Mouse (Mus musculus): ENCODE measurements around the gene Ablim1.

Gene Ablim1

DNA sequence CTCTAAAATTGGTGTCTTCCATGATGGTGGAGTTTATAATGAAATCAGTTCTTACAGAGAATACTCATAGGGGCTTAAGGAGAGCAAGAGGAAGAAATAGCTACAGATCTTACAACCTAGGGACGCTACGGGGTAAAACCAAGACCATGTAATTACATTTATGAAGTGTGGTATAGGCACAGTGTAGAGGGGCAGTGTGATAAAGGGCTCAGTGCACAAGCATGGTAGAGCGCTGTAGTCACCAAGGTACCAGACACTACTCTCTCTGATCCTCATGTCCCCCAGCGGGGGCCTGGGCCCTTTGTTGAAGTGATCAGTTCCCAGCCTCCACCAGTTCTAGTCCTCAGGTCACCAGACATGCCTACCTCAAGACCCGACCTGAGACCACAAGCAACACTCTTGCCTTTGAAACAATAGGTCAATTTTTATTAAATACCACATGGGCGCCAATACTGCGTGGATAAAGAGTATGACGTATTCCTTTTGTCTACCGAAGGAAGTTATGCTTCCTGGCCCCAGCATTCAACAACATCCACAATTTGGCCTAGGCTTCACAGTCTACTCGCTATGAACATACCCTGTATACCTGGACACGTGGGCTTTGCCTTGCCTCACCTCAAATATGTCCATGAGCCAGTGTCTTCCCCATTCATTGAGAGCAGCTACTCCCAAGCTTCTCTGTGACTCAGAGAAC lies 213.8 kb downstream of the Ablim1 start:
- DNase-seq (ENCODE audit: low spot score), result no peak

DNA sequence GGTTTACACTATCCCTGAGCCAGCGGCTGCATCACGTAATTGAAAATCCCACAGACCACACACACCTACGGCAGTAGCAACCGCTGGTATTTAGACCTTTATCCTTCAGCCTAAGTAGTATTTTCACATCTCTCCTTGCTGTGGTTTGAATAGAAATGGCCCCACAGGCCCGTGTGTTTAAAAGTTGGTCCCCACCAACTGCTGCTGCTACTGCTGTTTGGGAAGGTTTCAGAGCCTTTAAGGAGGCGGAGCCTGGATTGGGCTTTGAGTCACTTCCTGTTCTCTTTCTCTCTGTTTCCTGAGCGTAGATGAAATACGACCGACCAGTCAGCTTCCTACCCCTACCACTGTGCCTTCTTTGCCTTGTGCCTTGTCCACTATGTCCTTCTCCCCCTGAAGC lies 214.7 kb downstream of the Ablim1 start:
- no peak for DNase-seq (ENCODE audit: low spot score)

DNA sequence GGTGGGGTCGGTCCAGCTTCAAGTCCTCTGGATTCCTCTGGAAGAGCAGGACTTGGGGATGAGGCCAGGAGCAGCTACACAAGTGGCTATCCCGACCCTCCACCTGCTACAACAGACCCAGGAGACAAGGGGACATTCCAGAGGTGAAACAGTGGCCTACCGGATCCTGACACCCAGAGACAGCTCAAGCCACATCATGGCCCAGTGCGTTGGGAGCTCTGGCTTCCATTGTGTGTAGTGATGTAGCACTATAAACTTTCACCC lies 215.7 kb downstream of the Ablim1 start:
- no peak for DNase-seq (ENCODE audit: low spot score)

DNA sequence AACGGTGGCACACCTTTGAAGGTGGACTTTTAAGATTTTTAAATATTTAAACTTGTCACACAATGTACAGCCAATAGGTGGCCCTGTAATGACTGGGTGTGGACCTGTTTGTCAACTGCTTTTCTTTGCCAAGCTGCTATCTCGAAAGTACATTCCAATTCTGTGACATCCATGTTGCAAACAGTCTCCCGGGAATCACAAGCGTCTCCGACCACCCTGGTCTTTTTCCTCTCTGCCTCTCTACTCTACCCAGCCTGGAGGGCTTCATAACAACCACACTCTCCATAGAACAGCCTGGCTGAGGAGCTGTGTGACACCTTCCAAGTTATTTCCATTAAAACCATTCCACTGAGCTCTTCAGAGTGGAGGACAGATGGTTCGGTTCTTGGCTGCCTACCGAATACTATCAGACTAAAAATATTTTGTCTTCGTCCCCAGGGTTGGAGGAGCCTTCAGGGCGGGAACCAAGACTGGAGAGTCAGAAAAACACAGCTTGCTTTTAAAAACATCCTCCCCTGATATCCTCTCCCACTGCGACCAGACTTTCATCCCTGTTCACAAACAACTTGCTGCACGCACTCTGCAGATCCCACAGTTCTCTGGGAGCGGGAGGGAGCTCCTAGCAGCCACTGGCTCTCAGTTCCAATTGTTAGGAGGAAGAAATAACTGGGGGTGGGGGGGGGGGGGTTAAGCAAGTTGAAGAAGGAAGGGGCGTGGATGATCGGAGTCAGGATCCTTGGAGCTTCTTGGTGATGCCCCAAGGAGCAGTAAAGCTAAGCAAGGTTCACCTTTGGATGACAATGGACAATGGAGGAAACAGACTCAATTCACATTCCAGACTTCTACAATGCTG lies 216.3 kb downstream of the Ablim1 start:
- no peak for DNase-seq (ENCODE audit: low spot score)

DNA sequence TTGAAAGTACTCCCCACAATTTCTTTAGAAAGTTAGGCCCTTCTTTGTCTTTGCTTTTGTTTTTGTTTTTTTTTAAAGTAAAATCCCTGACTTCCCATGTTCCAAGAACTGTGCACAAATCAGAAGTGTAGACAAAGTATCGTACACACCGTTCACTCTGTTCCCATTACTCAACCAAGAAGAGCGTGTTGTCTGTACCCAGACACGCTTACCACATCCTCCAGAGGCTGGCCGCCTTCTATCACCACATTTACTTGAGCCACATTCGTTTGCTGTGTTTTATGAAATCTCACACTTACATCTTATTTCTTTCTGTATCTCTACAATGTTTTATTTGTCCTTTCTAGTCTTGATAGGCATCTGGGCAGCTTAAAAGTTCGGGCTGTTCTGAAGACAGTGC lies 219.4 kb downstream of the Ablim1 start:
- no peak for DNase-seq (ENCODE audit: low spot score)

DNA sequence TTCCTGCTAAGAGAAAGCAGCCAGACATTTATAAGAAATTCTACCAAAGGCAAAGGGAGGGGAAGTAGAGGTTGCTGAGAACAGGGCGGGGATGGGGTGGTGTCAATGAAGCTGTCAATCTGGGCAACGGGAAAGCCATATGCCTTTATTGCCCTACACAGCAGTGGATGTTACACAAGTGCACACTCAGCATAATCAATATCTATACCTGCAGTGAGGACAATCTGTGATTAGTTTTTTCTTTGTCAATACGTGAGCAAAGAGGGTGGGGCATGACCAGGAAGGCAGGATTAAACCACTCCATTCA lies 221.1 kb downstream of the Ablim1 start:
- DNase-seq (ENCODE audit: low spot score), result no peak

DNA sequence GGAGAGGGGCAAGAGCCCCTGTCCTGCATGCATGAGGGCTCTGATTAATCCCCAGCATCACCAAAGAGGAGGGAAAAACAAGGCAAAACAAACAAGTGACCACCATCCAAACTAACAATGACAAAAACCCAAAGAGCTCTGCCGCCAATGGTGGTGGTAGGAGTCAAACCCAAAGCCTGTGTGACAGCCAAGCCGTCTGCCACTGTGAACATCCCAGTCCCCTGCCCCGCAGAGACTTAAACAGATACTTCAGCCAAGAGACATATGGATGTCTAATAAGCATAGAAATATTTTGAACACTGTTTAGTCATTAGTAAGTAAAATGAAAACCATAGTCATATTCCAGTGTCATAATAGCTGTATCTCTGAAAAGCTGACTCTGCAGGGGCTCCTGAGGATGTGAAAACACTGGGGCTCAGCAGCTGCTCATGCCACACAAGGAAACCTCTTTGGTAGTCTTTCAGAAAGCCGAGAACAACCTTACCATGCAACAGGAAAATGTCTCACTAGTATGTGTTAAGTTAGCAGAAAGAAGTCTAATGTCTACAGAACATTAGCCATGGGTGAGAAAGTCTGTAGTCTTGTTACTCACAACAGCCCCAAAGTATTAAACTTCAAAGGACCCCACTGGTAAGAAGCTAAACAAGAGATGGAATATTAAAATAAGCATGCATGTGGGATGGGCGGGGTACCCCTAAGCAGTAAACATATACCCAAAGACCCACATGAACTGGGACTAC lies 221.6 kb downstream of the Ablim1 start:
- no peak for DNase-seq (ENCODE audit: low spot score)

DNA sequence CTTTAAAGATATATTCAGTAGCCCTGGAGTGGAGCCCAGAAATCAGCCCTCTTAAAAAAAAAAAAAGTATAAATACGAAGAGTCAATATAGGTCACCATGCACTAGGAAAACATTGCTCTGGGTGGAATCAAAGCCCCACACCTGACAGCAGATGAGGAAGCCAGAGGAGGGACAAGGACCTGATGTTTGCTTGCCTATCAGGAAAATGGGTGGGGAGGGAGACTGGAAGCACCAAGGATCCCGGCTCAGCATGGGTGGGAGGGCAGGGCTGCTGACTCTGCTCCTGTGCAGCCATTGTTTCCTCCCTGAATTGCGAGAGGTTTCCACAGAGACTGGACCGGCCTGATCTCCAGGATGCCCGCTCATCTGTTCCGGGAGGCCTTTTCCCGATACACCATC lies 223.4 kb downstream of the Ablim1 start:
- no peak for DNase-seq (ENCODE audit: low spot score)

DNA sequence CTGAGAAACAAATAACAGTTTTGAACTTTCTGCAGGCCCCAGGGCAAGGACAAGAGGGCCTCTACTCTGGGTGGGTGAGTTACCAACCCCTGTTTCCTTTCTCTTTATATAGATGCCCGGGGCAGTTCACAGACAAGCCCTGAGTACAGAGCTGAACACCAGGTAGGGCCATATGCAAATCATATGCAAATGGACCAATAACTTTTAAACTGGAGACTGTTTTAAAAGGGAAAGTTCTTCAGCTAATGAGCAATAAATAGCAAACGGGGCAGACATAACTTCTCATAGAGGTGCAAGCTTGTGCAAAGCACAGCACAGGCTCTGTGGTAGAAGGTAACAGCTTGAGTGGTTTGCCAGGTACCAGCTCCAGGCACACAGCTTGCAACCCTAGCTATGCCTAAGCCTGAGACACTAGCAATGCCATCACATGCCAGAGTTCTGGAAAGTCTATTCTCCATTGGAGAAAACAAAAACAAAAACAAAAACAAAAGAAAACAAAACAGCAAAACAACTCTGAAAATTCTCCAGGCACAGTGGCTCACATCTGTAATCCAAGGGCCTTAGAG lies 225.8 kb downstream of the Ablim1 start:
- DNase-seq (ENCODE audit: low spot score), result no peak

DNA sequence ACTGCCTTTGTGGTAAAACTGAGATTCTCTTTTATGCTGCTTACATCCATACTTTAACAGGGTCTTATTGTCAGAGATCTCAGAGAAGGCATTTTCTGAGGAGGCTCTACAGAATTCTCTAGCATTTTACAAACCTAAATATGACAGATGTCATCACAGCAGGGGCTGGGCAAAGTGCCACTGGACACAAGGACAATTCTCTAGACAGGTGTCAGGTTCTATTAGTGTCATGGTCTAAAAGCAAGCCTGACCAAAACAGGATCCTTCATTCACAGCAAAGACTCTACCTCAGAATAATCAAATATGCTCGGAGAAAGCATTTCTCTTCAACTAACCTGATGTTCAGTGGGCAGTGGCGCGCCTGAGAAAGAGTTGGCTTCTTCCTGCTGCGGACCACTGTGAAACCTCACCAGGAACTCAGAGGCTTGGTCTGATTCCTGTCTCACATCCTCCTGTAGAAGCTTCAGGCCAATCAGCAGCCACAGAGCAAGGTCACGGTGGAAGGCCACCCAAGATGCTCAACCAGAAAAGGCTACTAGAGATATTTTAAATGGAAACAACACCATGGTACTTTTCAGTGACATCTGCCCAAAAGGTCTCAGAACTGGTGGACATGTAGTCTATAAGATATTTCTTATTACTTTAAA lies 230.1 kb downstream of the Ablim1 start:
- DNase-seq (ENCODE audit: low spot score), result no peak

DNA sequence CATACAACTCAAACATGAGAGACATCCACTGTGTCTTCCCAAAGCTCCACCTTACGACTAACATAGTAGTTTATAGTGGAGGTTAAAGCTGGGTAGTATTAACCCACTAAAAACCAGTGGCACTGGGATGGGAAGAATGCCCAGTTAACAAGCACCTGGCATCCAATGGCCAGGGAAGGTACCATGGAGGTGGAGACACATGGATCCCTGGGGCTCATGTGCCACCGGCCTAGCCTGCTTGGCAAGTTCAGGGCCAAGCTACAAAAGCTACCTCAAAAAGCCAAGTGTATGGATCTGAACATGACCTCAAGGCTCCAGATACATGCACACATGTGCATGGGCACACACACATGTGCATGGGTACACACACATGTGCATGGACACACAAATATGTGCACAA lies 230.8 kb downstream of the Ablim1 start:
- no peak for DNase-seq (ENCODE audit: low spot score)

DNA sequence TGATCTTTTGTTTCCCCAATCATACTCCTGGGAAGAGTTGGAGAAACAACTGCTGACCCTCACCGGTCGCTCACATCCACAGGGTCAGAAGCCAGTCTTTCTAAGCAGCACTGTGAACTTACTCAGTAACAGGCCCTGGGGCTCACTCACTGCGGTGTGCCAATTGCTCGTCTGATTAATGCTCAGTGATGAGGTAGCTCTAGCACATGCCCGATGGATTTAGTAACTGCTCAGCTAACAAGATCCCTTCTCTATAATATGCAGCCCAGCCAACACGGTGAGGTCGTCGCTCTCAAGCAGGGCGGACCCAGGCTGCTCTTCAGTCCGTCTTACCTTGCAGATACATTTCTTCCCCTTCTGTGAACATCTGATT lies 231.6 kb downstream of the Ablim1 start:
- no peak for DNase-seq (ENCODE audit: low spot score)

DNA sequence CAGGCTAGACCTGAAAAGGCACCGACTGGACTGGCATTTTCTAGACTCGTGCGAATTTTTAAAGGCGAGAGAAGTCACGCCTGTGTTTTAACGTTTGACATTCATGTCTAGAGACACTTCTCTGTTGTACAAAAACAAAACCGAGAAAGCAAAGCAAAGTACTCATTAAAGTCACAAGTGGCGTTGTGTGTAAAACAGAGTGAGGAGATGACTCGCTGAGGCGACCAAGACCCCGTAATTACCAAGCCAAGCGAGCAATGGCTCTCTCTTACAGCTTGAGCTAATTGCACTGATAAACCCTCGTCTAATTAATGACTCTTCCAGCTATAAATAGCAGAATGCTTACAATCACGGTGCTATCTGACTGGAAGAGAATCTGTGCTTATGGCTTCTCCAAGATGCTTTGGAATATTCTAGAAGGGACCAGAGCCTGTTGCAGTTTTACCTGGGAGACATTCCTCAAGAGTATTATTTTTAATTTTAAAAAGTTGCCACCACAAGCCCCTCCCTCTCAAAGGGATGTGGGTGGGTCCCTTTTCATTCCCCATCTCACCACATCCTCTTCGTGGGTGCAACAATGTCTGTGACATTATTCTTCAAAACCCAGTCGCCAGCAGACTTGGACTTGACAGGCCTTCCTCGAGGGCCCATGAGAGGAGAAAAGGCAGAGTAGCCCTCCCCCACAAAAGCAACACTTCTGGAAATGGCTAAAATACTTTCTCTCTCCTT lies 232.1 kb downstream of the Ablim1 start:
- no peak for DNase-seq (ENCODE audit: low spot score)

DNA sequence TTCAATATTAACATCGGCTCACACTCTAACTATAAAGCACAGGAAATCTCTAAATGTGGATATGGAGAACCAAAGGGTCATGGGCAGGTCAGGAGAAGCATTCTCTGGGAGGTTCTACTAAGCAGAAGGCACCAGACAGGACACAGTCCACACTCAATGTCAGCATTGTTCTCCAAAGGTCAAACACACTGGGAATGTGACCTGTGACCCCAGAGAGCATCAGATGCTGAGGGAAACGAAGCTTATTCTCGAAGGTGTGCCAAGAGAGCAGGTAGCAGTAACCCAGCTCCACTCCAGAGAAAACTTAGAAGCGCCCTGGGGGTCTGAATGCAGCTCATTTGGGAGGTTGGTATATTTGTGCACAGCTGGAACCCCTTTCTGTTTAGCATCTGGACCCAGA lies 233.2 kb downstream of the Ablim1 start:
- no peak for DNase-seq (ENCODE audit: low spot score)

DNA sequence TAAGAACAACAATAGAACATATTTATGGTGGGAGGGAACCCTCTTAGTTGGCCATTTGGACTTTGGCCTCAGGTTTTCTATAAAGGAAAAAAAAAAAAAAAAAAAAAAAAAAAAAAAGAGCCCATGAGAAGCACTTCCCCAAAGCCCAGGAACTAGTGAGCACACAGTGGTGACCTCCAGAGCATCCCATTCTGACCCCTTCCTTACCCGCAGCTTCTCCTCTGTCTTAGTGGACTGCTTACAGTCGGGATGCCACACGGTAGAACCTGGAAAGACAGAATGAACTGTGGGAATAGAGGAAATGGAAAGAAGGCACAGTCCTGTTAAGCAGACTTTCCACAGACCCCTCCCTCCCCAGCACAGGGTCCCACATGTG lies 235.1 kb downstream of the Ablim1 start:
- no peak for DNase-seq (ENCODE audit: low spot score)

DNA sequence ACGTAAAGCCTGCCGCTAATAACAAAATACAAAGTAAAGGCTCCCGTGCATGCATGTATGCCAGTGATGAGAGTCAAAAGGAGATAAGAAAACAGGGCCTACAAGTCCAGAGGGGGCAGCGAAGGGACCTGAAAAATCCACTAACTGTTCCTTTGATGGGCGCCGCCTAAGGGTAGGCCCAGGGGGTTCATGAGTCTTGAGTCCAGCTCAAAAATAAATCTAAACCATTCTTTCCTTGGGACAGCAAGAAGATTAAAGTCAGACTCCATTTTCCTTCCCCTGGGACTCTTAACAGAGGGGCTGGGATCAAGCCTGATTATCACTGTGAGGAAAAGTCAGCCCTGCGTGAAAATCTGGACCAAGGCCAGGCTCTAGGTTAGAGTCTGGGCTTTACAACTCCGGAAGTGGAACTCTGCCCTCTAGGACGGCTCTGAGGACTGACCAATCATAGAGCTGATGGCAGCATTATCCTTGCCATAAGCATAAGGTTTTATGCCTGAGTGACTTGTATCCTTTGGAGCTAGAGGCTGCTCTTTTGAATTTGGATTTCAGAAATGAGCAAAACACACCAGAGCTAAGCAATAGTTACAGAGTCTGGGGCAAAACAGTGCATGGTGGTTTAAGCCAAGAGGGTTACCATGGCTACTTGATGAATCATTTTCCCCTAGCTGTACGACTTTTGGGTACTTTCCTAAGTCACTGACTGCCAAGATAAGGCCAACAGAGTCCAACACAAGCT lies 235.7 kb downstream of the Ablim1 start:
- DNase-seq (ENCODE audit: low spot score), result no peak

DNA sequence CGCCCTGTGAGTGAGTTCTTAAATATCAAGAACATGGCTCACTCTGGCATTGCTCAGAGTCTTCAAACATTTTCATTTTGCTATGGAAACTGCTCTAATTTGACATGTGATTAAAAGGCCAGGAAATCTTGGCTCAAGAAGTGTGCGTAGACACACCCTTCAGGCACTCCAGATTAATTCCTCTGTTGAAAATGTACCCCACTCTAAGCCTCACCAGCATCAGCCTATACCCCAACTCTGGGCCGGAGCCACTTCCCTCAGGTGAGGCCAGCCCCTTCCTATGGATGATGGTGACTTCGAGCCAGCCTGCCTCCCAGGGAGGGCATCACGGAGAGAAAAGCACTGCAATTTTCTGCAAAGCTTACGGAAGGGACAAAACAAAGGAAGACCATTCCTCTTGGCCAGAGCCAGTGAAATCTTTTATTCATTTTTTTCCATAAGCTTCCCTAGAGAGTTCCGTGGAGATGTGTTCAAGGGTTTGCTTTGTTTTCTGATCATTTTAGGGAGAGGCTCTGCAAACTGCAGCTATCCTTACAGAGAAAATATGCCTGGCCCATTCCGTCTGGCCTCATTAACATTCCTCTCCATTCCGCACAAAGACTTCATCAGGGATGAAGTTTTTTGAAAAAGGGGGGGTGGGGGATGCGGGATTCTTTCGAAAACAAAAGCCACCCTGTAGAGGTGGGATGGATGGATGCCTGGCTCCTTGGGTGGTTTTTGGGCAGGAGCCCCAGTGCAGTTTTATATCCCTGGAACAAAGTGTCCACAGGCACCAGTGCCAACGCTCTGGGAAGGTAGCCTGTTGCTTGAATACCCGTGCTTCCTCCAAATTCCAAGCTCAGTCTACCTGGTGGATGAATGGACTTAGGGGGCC lies 236.7 kb downstream of the Ablim1 start:
- DNase-seq (ENCODE audit: low spot score), result no peak

DNA sequence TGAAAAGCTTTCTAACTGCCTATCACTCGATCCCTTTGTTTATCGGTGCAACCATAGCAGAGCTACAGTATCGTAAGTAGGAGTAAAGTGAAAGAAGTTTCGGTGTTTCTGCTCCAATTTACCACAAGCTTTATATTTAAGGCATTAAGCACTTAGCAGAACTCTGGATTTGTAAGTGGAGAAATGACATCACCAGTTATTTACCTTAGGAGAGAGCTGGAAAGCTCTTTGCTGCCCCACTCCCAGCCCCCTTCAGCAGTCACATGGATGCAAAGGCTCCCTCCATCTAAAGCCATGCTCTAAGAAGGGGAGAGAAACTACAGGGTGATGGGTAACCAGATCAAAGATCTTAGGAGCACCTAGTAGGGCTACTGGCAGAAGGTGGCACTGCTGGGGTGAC lies 241.3 kb downstream of the Ablim1 start:
- DNase-seq (ENCODE audit: low spot score), result no peak

DNA sequence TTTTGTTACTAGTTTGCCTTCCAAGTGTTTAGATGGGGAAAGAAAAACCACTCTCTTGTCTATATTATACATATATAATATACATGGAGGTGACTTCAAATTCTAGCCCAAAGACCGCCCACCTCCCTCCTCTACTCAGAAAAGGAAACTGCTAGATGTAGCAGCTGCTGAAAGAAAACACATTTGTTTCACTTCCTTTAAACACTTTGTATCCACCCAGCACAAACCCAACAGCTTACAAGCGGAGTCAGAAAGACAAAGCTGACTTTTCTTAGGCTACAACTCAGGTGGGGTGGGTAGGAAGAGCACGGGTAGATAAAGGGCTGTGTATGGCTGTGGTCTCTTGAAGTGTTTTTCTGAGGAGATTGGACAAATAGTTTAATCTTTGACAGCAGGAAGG lies 242.0 kb downstream of the Ablim1 start:
- DNase-seq (ENCODE audit: low spot score), result no peak

DNA sequence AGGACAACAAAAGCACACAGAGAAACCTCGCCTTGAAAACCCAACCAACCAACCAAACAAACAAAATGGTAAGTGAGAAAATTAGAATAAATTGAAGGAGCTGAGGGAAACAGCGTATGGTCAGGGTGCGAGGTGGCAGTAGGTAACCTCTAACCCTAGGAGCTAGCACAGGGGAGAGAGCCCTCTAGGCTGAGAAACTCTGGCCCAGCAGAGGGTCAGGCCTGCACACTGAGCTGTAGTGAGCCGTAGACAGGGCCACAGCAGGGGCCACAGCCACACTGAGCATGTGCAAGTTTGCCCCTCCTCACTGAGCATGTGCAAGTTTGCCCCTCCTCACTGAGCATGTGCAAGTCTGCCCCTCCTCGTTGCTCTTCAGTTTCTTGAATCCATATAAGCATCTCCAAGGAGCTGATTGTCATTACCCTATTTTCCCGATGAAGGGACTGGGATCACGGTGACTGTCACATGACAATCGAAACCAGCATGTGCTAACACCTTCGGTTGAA lies 247.6 kb downstream of the Ablim1 start:
- DNase-seq (ENCODE audit: low spot score), result no peak

Measured in testis, postnatal 10 days (tissue).